Mouse (Mus musculus) kidney, postnatal 4 days (tissue): ENCODE measurements around the gene Sfxn3.

Experiments used
- DNase-seq, 2 experiments: peaks; one replicate each; pipeline ENCODE4 v3.0.0; 2021; ENCODE audit warnings: mixed read lengths in 2 of 2

Gene Sfxn3

GRCm38 (mm10) chr19:45047935-45048643 lies 786 bp downstream of the Sfxn3 start:
- peak; percentile 52 to 67 for DNase-seq

DNA sequence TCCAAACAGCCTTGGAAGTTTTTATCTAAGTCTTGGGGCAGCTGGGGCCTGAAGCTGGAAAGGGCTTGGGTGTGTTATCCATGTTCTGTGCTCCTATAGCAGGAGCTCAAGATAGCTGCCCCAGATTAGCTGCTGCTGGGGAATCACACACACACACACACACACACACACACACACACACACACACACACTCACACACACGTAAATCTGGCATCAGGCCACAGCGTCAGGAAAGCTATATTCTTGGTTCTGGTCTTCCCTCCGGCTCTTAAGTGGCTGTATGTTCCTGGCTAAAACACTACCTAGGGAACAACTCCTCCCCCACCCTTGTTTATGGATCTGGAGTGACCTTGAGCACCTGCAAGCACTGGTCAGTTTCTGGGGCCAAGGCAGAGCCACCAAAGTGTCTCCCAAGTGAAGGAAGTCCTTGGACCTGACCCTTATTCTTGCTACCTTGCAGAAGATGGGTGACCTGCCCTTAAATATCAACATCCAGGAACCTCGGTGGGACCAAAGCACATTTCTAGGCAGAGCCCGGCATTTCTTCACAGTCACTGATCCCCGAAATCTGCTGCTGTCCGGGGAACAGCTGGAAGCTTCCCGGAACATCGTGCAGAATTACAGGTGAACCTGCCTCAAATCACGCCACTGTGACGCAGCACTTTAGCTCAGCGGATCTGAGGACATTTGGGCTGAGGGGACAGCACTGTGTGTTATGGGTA lies 1.5 kb downstream of the Sfxn3 start:
- DNase-seq = no peak

GRCm38 (mm10) chr19:45049523-45049922 lies 2.2 kb downstream of the Sfxn3 start:
- DNase-seq = no peak

- DNase-seq = no peak
Measured at GRCm38 (mm10) chr19:45053451-45053850, 6.1 kb downstream of the Sfxn3 start.

- no peak for DNase-seq
Measured at GRCm38 (mm10) chr19:45054892-45055690, 7.8 kb downstream of the Sfxn3 start.

DNA sequence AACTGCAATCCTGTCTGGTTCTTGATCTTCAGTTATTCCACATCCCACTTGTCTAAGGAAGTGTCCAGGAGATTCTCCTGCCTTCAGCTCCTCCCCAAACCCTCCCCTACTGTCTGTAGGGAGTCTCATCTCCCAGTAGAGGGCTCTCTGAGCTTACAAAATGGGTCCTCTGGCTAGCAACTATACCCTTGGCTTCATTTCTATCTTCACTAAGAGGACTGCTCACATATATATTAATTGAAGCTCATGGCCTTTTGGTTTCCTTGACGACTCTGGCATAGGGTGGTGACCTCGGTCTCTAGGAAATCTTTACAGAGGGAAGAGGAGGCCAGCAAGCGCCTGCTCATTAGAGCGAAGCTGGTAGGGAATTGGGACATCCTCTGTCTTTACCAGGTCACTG lies 9.1 kb downstream of the Sfxn3 start:
- peak in 1 of 2 experiments; percentile 55 for DNase-seq

- no peak for DNase-seq
Measured at GRCm38 (mm10) chr19:45056908-45057698, 9.8 kb downstream of the Sfxn3 start.

DNA sequence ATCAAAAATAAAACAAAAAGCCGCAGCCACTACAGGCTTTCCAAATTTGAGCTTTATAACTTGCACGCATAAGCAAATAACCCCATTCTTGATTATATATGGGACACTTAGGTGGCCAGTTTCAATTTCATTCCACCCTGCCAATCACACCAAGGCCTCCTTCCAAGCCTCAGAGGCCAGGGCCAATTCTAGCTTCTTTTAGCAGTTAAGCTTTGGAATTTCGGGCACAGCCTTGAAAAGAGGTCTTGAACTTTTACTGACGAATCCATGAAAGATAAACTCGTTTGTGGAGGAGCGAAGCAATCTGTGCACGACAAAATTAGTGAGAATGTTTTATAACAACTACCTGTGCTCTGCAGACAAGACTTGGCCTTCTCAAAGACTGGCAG lies 10.4 kb downstream of the Sfxn3 start:
- DNase-seq = no peak

DNA sequence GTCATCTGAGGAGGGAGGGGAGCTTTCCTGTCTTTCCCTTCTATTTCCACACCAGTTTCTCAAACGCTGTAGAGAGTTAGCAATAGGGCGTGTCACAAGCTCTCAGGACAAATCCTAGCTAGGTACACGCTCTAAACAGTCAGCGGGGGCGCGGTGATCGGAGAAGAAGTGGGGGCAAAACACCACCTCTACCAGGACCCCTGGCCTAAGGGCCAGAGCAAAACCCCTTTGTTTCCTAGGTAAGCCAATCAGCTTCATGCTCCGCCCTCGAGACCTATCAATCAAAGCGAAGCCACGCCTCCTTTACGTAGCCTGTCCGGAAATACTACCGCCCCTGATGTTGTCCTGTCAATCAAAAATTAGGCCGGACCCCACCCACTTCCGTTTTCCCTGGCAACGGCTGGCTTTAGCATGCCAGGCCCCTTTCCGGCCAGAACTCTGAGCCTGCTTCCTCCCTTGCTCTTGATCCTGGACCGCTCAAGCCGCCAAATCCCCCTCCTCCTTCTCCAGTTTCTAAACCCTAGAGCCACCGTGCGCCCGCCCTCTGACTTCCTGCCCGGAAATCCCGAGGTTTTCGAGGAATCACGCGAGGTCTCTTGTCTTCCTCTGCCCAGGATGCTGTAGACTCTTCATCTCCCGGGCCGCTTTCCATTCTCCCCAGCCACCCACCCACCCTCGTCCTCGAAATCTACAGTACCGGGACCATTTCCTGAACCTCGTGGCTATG lies 11.0 kb downstream of the Sfxn3 start:
- DNase-seq = peak; percentile 97

- DNase-seq = no peak
Measured at GRCm38 (mm10) chr19:45058841-45059240, 11.5 kb downstream of the Sfxn3 start.

- peak; percentile 61 to 66 for DNase-seq
Measured at GRCm38 (mm10) chr19:45063565-45064292, 16.4 kb downstream of the Sfxn3 start.

- DNase-seq = no peak
Measured at GRCm38 (mm10) chr19:45065226-45065625, 17.9 kb downstream of the Sfxn3 start.

GRCm38 (mm10) chr19:45067170-45067569 lies 19.9 kb downstream of the Sfxn3 start:
- no peak for DNase-seq

DNA sequence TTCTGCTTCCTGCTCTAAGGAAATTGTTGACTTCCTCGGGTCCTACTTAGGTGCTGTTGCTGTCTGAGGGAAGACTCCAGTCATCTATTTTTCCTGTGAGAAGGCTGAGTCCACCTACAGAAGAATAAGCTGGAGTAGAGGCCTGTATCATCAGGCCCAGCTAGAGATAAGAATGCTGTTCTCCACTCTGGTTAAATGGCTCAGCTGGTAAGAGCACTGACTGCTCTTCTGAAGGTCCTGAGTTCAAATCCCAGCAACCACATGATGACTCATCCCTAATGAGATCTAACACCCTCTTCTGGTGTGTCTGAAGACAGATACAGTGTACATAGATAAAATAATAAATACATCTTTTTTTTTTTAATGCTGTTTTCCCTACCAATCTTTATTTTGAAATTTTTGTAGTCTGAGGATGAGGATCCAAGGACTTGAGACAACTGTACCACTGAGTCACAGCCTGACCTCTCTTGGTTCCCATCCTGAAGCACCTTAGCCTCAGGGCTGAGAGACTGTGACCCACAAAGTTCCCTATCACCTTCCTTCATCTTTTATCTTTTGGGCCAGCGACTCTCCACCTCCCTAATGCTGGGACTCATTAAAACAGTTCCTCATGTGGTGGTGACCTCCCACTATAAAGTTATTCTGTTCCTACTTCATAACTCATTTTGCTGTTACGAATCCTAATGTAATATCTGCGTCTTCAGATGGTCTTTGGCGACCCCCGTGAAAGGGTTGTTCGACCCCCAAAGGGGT lies 20.6 kb downstream of the Sfxn3 start:
- no peak for DNase-seq

DNA sequence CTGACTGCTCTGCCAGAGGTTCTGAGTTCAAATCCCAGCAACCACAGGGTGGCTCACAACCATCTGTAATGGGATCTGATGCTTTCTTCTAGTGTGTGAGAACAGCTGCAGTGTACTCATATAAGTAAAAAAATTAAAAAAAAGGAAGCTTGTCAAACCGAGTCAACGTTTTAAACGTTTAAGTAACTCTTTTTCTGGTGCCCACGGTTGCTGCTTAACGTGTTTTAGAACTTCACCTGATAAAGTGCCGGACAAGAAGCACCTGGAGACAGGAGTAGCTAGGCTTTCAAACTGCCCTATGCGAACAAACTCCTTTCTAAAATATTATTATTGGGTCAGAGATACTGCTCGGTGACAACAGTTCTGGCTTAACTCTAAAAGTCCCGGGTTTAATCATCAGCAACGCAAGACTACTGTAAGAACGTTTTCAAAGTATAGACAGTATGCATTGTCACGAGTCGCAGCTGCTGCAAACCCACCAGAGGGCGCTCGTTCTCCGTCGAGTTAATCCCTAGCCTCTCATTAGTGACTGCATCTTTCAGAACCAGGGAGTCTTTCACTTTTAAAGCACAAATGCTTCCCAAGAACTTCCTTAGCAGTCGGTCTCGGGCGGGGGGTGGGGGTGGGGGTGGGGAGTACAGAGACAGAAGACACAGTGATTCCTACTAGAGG lies 26.7 kb downstream of the Sfxn3 start:
- DNase-seq = peak; percentile 91 to 94

- peak; percentile 96 to 97 for DNase-seq
Measured at GRCm38 (mm10) chr19:45074580-45075322, 27.4 kb downstream of the Sfxn3 start, which contains the start of gene Kazald1. Gene Kazald1 (plus strand): TSS chr19:45075241.

- DNase-seq = peak; percentile 47 to 61
Measured at GRCm38 (mm10) chr19:45075323-45076035, 28.2 kb downstream of the Sfxn3 start.

- no peak for DNase-seq
Measured at GRCm38 (mm10) chr19:45076036-45076575, 28.8 kb downstream of the Sfxn3 start.
